Mouse (Mus musculus) thymus, adult 2 months (tissue): ENCODE measurements around the gene Serpine3.

Experiments
- CTCF ChIP-seq: fragments of 200-500 bp; IDR thresholded peaks from 2 replicates; pipeline ENCODE4 v1.5.1; 2012; ENCODE audit warnings: mild to moderate bottlenecking, control low read depth, low read length, moderate library complexity, borderline replicate concordance; ENCODE audit not compliant: control insufficient read depth, poor library complexity, insufficient read depth; ENCODE audit errors: extremely low read depth
- POLR2A ChIP-seq: fragments of 200-500 bp; IDR thresholded peaks from 2 replicates; pipeline ENCODE4 v1.6.1; 2012; ENCODE audit warnings: mild to moderate bottlenecking, low read length, control low read depth, moderate library complexity; ENCODE audit not compliant: control insufficient read depth, poor library complexity, insufficient read depth; ENCODE audit errors: extremely low read depth

GRCm38 (mm10) chr14:62735646-62736045 lies 72.2 kb downstream of the Serpine3 start:
- TF ChIP-seq CTCF, result no peak
- TF ChIP-seq POLR2A, result no peak
